Mouse (Mus musculus): ENCODE measurements around the gene Ppm1h. TPM values are rescaled to one million over a fixed set of nuclear protein-coding genes. Genes with fewer than 3 reads are reported as not detected.

Ppm1h gene
- polyA plus RNA-seq, 1 experiment from 2014 or later, result 3.6 TPM

DNA sequence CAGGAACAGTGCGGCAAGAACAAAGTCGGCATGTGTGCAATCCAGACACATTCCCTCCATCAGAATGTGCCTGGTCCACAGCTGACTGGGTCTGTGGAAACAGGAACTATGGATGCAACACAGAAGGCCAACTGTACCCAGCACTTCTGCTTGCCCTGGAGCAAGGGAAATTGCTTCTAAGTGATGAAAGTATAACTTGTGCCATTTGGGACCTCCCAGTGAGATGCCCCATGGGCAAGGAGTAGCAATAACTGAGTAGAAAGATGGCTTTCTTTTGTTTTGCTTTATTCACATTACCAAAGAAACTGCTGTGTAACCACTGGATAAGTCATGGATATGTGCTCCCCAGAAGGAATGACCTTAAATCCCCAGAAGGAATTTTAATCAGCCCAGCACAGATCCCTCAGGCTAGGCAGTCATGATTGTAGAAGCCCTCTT is 169.5 kb downstream of the Ppm1h start:
- Histone ChIP-seq H3K36me3 (ENCODE audit: control insufficient read depth, insufficient read depth, low read length) (no peaks in the 10 kb centered on the region), H3K9ac (ENCODE audit: low read length) (no peak overlapping the region), H3K4me2 (ENCODE audit: low read depth, low read length, severe bottlenecking) (no peak overlapping the region), H3K9me3 (ENCODE audit: control insufficient read depth, low read length) (no peaks in the 10 kb centered on the region), H3K27ac (ENCODE audit: low read depth, low read length) (no peak overlapping the region), H3K4me3 (ENCODE audit: low read depth, low read length) (no peak overlapping the region), H3K4me1 (replicated peaks; ENCODE audit: control insufficient read depth, insufficient read depth, low read length) (no peaks in the 10 kb centered on the region), H3K27me3 (ENCODE audit: control insufficient read depth, insufficient read depth, low read length) (no peaks in the 10 kb centered on the region)
- no peak for ATAC-seq (replicated peaks; ENCODE audit: low FRiP score)
- DNase-seq (ENCODE audit: low spot score), result no peak
- 77% methylated on average over 2 of the region's 2 CpGs for WGBS

DNA sequence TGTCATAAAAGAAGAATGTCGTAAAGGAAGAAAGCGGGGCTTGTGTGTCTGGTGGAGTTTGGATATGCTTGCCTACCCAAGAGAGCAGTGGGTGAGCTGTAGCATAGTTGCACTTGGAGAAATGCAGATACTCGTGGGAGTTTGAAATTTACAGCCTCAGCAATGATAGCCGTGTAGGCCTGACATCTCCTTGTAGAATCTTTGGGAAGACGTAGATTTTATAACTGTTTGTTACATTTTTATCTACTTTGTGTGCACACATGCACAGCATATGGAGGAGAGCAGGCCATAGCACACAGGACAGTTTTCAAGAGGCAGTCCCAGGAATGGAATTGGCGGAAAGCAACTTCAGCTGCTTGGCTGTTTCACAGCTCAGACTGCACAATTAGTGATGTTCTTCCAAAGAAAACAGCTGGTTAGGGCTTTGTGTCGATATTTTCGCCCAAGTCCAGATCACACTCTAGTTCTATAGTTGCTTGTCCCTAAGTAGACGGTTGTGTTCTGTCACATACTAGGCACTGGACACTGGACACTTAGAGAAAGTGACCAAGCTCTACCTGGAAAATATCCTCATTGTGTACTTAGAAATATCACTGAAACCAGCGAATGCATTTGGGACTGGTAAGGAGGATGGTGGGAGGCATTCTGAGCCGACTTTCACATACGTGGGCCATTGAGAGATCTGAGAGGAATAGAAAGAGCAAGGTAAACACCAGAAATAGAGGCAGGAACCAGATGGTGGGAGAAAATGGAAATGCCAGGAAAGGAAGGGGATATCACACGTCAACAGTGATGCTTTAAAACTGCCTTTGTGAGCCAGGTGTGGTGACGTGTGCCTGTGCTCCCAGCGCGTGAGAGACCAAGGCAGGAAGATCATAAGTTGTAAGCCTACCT is 173.0 kb downstream of the Ppm1h start:
- H3K4me1 ChIP-seq (replicated peaks; ENCODE audit: control insufficient read depth, insufficient read depth, low read length), result no peaks in the 10 kb centered on the region
- 92% methylated on average over 16 of the region's 16 CpGs for WGBS
- H3K36me3 ChIP-seq (ENCODE audit: control insufficient read depth, insufficient read depth, low read length), result no peaks in the 10 kb centered on the region
- DNase-seq (ENCODE audit: low spot score) (no peak), ATAC-seq (replicated peaks; ENCODE audit: low FRiP score) (no peak)
- H3K9me3 ChIP-seq (ENCODE audit: control insufficient read depth, low read length), result no peaks in the 10 kb centered on the region
- no peak overlapping the region for H3K9ac ChIP-seq (ENCODE audit: low read length)
- H3K27me3 ChIP-seq (ENCODE audit: control insufficient read depth, insufficient read depth, low read length), result no peaks in the 10 kb centered on the region
- H3K4me2 ChIP-seq (ENCODE audit: low read depth, low read length, severe bottlenecking), result no peak overlapping the region
- H3K27ac ChIP-seq (ENCODE audit: low read depth, low read length), result no peak overlapping the region
- H3K4me3 ChIP-seq (ENCODE audit: low read depth, low read length), result no peak overlapping the region

DNA sequence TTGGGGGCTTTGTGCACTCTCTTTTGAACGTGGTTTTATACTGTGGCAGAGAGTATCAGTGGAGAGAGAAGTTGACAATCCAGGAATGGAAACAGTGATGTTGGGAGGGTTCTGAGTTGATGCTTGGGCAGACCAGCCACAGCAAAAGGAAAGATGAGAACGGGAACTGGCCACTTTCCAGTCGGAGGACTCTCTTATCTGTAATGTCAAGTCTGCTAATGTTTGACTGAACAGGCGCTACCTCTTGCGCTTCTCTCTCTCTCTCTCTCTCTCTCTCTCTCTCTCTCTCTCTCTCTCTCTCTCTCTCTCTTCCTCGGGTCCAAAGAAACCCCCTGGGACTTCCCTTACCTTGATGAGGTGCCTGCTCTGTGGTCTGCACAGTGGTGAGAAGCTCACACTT is 176.0 kb downstream of the Ppm1h start:
- ATAC-seq (replicated peaks; ENCODE audit: low FRiP score), result no peak
- Histone ChIP-seq H3K27me3 (ENCODE audit: control insufficient read depth, insufficient read depth, low read length) (no peaks in the 10 kb centered on the region), H3K9ac (ENCODE audit: low read length) (no peak overlapping the region), H3K9me3 (ENCODE audit: control insufficient read depth, low read length) (no peaks in the 10 kb centered on the region), H3K4me3 (ENCODE audit: low read depth, low read length) (no peak overlapping the region), H3K4me2 (ENCODE audit: low read depth, low read length, severe bottlenecking) (no peak overlapping the region), H3K4me1 (replicated peaks; ENCODE audit: control insufficient read depth, insufficient read depth, low read length) (no peaks in the 10 kb centered on the region), H3K27ac (ENCODE audit: low read depth, low read length) (no peak overlapping the region), H3K36me3 (ENCODE audit: control insufficient read depth, insufficient read depth, low read length) (no peaks in the 10 kb centered on the region)
- DNase-seq (ENCODE audit: low spot score), result no peak
- WGBS, result 90% methylated on average over 6 of the region's 6 CpGs

DNA sequence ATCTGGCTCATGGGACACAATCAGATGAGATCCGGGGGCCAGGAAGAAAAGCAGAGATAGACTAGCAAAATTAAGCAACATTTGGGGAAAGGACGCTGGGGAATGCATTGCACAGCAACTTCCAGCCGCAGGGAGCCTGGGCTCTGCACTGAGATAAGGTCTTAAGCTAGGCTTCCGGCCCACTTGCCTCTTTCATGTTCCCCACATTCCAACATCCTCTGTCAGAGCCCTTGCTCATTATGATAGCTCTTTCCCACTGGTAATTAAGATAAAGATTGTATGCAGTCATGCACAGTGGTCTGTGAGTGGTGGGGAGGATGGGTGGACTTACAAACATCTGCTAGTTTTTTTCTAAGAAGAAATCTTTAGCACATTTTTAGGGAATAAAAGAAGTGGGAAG is 176.6 kb downstream of the Ppm1h start:
- 59% methylated on average over 4 of the region's 4 CpGs for WGBS
- H3K36me3 ChIP-seq (ENCODE audit: control insufficient read depth, insufficient read depth, low read length), result no peaks in the 10 kb centered on the region
- no peak overlapping the region for H3K4me2 ChIP-seq (ENCODE audit: low read depth, low read length, severe bottlenecking)
- no peaks in the 10 kb centered on the region for H3K4me1 ChIP-seq (replicated peaks; ENCODE audit: control insufficient read depth, insufficient read depth, low read length)
- no peak overlapping the region for H3K4me3 ChIP-seq (ENCODE audit: low read depth, low read length)
- no peak overlapping the region for H3K27ac ChIP-seq (ENCODE audit: low read depth, low read length)
- H3K9ac ChIP-seq (ENCODE audit: low read length), result no peak overlapping the region
- H3K27me3 ChIP-seq (ENCODE audit: control insufficient read depth, insufficient read depth, low read length), result no peaks in the 10 kb centered on the region
- ATAC-seq (replicated peaks; ENCODE audit: low FRiP score), result no peak
- no peak for DNase-seq (ENCODE audit: low spot score)
- H3K9me3 ChIP-seq (ENCODE audit: control insufficient read depth, low read length), result no peaks in the 10 kb centered on the region

DNA sequence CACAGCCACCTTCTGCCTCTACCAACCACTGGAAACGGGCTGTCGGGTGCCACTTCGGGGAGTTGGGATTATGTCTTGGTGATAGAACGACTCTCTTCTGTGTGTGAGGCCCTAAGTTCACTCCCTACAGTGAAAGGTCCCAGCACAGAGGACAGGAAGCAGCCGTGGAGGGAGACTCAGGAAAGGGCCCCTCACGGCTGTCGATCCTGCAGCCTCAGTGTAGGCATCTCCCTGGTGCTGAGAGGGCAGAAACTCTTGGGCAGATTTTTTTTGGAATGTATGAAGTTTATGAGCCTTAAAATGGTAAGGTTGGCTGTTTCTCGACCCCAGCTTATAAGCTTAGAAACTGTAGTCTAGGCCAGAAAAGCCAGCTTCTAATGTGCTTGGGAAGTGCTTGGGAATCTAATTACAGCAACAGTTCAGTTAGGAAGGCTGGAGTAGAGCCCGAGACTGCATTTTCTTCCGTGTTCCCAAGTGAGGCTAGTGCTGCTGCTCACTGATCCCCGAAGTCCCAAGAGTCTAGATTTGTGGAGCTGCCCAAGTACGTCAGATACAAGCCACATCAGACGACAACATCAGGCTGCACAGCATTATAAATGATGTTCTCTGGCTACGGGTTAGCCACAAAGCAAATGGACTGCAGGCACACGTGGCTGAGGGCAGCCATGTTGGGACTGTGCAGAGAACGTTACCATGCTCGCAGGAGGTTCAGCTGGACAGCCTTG is 177.6 kb downstream of the Ppm1h start:
- 85% methylated on average over 17 of the region's 17 CpGs for WGBS
- Histone ChIP-seq H3K9ac (ENCODE audit: low read length) (no peak overlapping the region), H3K36me3 (ENCODE audit: control insufficient read depth, insufficient read depth, low read length) (no peaks in the 10 kb centered on the region), H3K9me3 (ENCODE audit: control insufficient read depth, low read length) (no peaks in the 10 kb centered on the region), H3K4me1 (replicated peaks; ENCODE audit: control insufficient read depth, insufficient read depth, low read length) (no peaks in the 10 kb centered on the region), H3K27me3 (ENCODE audit: control insufficient read depth, insufficient read depth, low read length) (no peaks in the 10 kb centered on the region), H3K27ac (ENCODE audit: low read depth, low read length) (no peak overlapping the region), H3K4me2 (ENCODE audit: low read depth, low read length, severe bottlenecking) (no peak overlapping the region), H3K4me3 (ENCODE audit: low read depth, low read length) (no peak overlapping the region)
- DNase-seq (ENCODE audit: low spot score), result no peak
- ATAC-seq (replicated peaks; ENCODE audit: low FRiP score), result no peak

GRCm38 (mm10) chr10:122857155-122857554 is 178.6 kb downstream of the Ppm1h start:
- no peak overlapping the region for H3K4me2 ChIP-seq (ENCODE audit: low read depth, low read length, severe bottlenecking)
- DNase-seq (ENCODE audit: low spot score) (no peak), ATAC-seq (replicated peaks; ENCODE audit: low FRiP score) (no peak)
- H3K4me3 ChIP-seq (ENCODE audit: low read depth, low read length), result no peak overlapping the region
- no peaks in the 10 kb centered on the region for H3K36me3 ChIP-seq (ENCODE audit: control insufficient read depth, insufficient read depth, low read length)
- H3K4me1 ChIP-seq (replicated peaks; ENCODE audit: control insufficient read depth, insufficient read depth, low read length), result no peaks in the 10 kb centered on the region
- WGBS, result 94% methylated on average over 15 of the region's 15 CpGs
- no peak overlapping the region for H3K27ac ChIP-seq (ENCODE audit: low read depth, low read length)
- H3K9ac ChIP-seq (ENCODE audit: low read length), result no peak overlapping the region
- no peaks in the 10 kb centered on the region for H3K27me3 ChIP-seq (ENCODE audit: control insufficient read depth, insufficient read depth, low read length)
- H3K9me3 ChIP-seq (ENCODE audit: control insufficient read depth, low read length), result no peaks in the 10 kb centered on the region

DNA sequence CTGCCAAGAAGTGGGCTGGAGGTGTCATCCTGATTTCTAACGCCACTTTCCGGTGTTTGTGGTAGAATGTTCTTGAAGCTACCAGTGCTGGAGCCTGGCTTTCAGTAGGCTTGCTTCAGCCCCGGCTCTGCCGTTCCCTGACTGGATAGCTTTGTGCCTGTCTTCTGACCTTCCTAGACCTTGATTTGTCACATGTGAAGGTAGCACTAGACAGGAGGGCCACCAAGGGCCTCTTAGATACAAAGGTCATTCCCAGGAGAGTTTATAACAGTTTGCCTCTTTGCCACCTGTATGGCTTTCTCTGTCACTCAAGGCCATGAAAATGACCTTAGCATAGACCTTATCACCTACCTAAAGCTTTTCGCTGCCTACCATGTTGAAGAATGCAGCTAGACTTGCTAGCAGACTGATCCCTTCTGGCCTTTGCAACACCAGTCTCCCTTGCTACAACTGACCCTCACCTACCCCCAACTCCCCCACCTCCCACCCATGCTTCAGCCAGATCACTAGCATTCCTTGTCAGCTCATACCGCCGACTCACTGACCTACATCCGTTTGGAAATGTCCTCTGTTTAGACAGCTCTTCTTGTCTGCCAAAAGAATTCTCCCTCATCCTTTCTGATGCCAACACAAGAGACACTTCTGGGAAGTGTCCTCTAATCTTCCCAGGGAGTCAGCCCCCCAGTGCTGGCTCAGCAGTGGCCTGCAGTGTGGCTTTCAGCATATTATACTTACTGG is 180.5 kb downstream of the Ppm1h start:
- H3K27ac ChIP-seq (ENCODE audit: low read depth, low read length), result no peak overlapping the region
- 90% methylated on average over 8 of the region's 8 CpGs for WGBS
- ATAC-seq (replicated peaks; ENCODE audit: low FRiP score), result no peak

GRCm38 (mm10) chr10:122859642-122859997 is 181.1 kb downstream of the Ppm1h start:
- WGBS, result 71% methylated on average over 8 of the region's 8 CpGs
- Histone ChIP-seq H3K36me3 (ENCODE audit: control insufficient read depth, insufficient read depth, low read length) (no peaks in the 10 kb centered on the region), H3K27ac (ENCODE audit: low read depth, low read length) (no peak overlapping the region), H3K4me1 (replicated peaks; ENCODE audit: control insufficient read depth, insufficient read depth, low read length) (no peaks in the 10 kb centered on the region), H3K4me3 (ENCODE audit: low read depth, low read length) (no peak overlapping the region), H3K9me3 (ENCODE audit: control insufficient read depth, low read length) (no peaks in the 10 kb centered on the region), H3K4me2 (ENCODE audit: low read depth, low read length, severe bottlenecking) (no peak overlapping the region), H3K9ac (ENCODE audit: low read length) (no peak overlapping the region), H3K27me3 (ENCODE audit: control insufficient read depth, insufficient read depth, low read length) (no peaks in the 10 kb centered on the region)
- no peak for ATAC-seq (replicated peaks; ENCODE audit: low FRiP score)
- DNase-seq (ENCODE audit: low spot score), result no peak

More for the DNA sequence above, 180.5 kb downstream of the Ppm1h start:
- DNase-seq (ENCODE audit: low spot score), result no peak
- Histone ChIP-seq H3K4me1 (replicated peaks; ENCODE audit: control insufficient read depth, insufficient read depth, low read length) (no peaks in the 10 kb centered on the region), H3K4me3 (ENCODE audit: low read depth, low read length) (no peak overlapping the region), H3K9me3 (ENCODE audit: control insufficient read depth, low read length) (no peaks in the 10 kb centered on the region), H3K9ac (ENCODE audit: low read length) (no peak overlapping the region), H3K36me3 (ENCODE audit: control insufficient read depth, insufficient read depth, low read length) (no peaks in the 10 kb centered on the region), H3K4me2 (ENCODE audit: low read depth, low read length, severe bottlenecking) (no peak overlapping the region), H3K27me3 (ENCODE audit: control insufficient read depth, insufficient read depth, low read length) (no peaks in the 10 kb centered on the region)

Measured in forebrain, embryonic 11.5 days (tissue).